Mouse (Mus musculus) ovary, postnatal 36 days (tissue): ENCODE results near the gene Rpusd2.
A peak's percentile ranks its signal among the peaks of the same experiment; 100 is the strongest.
"Not testable (repeated sequence)": the region's sequence is repeated elsewhere in the genome, so short reads cannot be mapped to it uniquely, and the experiment has no call there.

Experiments used
- DNase-seq: peaks from one replicate; pipeline ENCODE4 v3.0.0; 2022; ENCODE audit warnings: low spot score, mixed read lengths

Gene Rpusd2

GRCm38 (mm10) chr2:119034656-119035396 is at the start of gene Rpusd2:
Gene Rpusd2 (plus strand): TSS chr2:119034790.
- DNase-seq = peak; percentile 86

GRCm38 (mm10) chr2:118995490-118995889 is 39.1 kb upstream of the Rpusd2 start:
- DNase-seq = no peak

GRCm38 (mm10) chr2:118995919-118996797 is 38.4 kb upstream of the Rpusd2 start:
- DNase-seq = no peak

GRCm38 (mm10) chr2:118996798-118997105 is 37.8 kb upstream of the Rpusd2 start:
- no peak for DNase-seq

GRCm38 (mm10) chr2:118998115-118998866 is 36.3 kb upstream of the Rpusd2 start:
- DNase-seq = no peak

GRCm38 (mm10) chr2:118999025-118999639 is 35.5 kb upstream of the Rpusd2 start:
- DNase-seq = no peak

- no peak for DNase-seq
Measured at GRCm38 (mm10) chr2:119006886-119007285, 27.7 kb upstream of the Rpusd2 start.

- no peak for DNase-seq
Measured at GRCm38 (mm10) chr2:119009376-119009775, 25.2 kb upstream of the Rpusd2 start.

GRCm38 (mm10) chr2:119014989-119015388 is 19.6 kb upstream of the Rpusd2 start:
- no peak for DNase-seq

GRCm38 (mm10) chr2:119015604-119016180 is 18.9 kb upstream of the Rpusd2 start:
- no peak for DNase-seq

GRCm38 (mm10) chr2:119016312-119016711 is 18.3 kb upstream of the Rpusd2 start:
- not testable (repeated sequence) for DNase-seq

- no peak for DNase-seq
Measured at GRCm38 (mm10) chr2:119017647-119018046, 16.9 kb upstream of the Rpusd2 start.

GRCm38 (mm10) chr2:119018391-119019122 is 16.0 kb upstream of the Rpusd2 start:
- no peak for DNase-seq

GRCm38 (mm10) chr2:119019131-119019530 is 15.5 kb upstream of the Rpusd2 start:
- no peak for DNase-seq

- no peak for DNase-seq
Measured at GRCm38 (mm10) chr2:119019538-119019937, 15.1 kb upstream of the Rpusd2 start.

GRCm38 (mm10) chr2:119023154-119023660 is 11.4 kb upstream of the Rpusd2 start:
- no peak for DNase-seq

- no peak for DNase-seq
Measured at GRCm38 (mm10) chr2:119024536-119025238, 9.9 kb upstream of the Rpusd2 start.

GRCm38 (mm10) chr2:119025239-119025616 is 9.4 kb upstream of the Rpusd2 start:
- DNase-seq = no peak

GRCm38 (mm10) chr2:119026951-119027350 is 7.6 kb upstream of the Rpusd2 start:
- no peak for DNase-seq

- peak; percentile 89 for DNase-seq
Measured at GRCm38 (mm10) chr2:119028941-119029551, 5.5 kb upstream of the Rpusd2 start, which contains the start of gene Ccdc32. Gene Ccdc32 (minus strand): TSS chr2:119029393.
